Comparison of ENCODE assay signal across 10 mouse cellular contexts in genomic region chr2:34106837-34107565, GRCm38 (mm10).
DNase-seq lines count a peak whose midpoint lies in the region; ATAC-seq and TF ChIP-seq lines count a peak whose summit lies in the region.
"Had no signal": no experiment of that assay in that cellular context is flagged by ENCODE, and none has a peak within 500 bp of the region (broad histone marks: within the 10 kb centered on the region; RNA-seq: fewer than 3 reads in every experiment).

No protein-coding gene starts in this region.

- DNase-seq in cerebellum, adult 2 months, result peak; percentile 10 to 22
- DNase-seq in cerebellum, adult 9-11 months, result no peak
- DNase-seq in neural tube, embryonic 11.5 days (ENCODE audit: low spot score), result peak; percentile 61
- no peak for DNase-seq in neural tube, embryonic 10.5 days (ENCODE audit: extremely low spot score, low spot score)
- peak; percentile 56 for DNase-seq in mesoderm, embryonic 11.5 days (ENCODE audit: low read depth, low spot score)
- no peak for DNase-seq in ovary, adult 18-20 months (ENCODE audit: low spot score)
- no peak for DNase-seq in adrenal gland, adult 8-10 months
- DNase-seq: kidney, postnatal 14 days; lung, postnatal 14 days had no signal

- H3K4me3 ChIP-seq in cerebellum, adult 2 months (replicated peaks; ENCODE audit: insufficient read depth, low read depth, low read length), result peak overlapping the region; percentile 59
- no peak overlapping the region for H3K4me3 ChIP-seq in neural tube, embryonic 11.5 days (ENCODE audit: low read depth, low read length)

- H3K36me3 ChIP-seq in neural tube, embryonic 11.5 days (ENCODE audit: control insufficient read depth, insufficient read depth, low read length), result no peaks in the 10 kb centered on the region

- H3K27ac ChIP-seq in cerebellum, adult 2 months (ENCODE audit: insufficient read depth, low read length), result no peak overlapping the region
- H3K27ac ChIP-seq in neural tube, embryonic 11.5 days (ENCODE audit: low read depth, low read length), result peak overlapping the region; percentile 94

- no peaks in the 10 kb centered on the region for H3K27me3 ChIP-seq in cerebellum, adult 2 months (ENCODE audit: control insufficient read depth, insufficient read depth, low read length)
- no peaks in the 10 kb centered on the region for H3K27me3 ChIP-seq in neural tube, embryonic 11.5 days (ENCODE audit: control insufficient read depth, insufficient read depth, low read length)

- no peak for TF ChIP-seq CTCF in cerebellum, adult 2 months (IDR thresholded peaks at IDR 0.05; ENCODE audit: borderline replicate concordance, insufficient read depth, low read depth, low read length)

- 19% methylated on average over 15 of the region's 15 CpGs for WGBS in cerebellum, adult 2 months
- WGBS in neural tube, embryonic 11.5 days, result 34% methylated on average over 15 of the region's 15 CpGs

- ATAC-seq in neural tube, embryonic 11.5 days (ENCODE audit: insufficient read depth, low FRiP score, low TSS enrichment), result 0 out of 2 replicates have a peak, but pooled peaks have one; percentile 46
- ATAC-seq in megakaryocyte-erythroid progenitor cell, adult 5-6 weeks (replicated peaks; ENCODE audit: low FRiP score, low TSS enrichment, poor library complexity, severe bottlenecking), result no peak

- H3K9me3 ChIP-seq in neural tube, embryonic 11.5 days (ENCODE audit: control insufficient read depth, low read length), result no peaks in the 10 kb centered on the region

- TF ChIP-seq POLR2A in cerebellum, adult 2 months (IDR thresholded peaks at IDR 0.05; ENCODE audit: borderline replicate concordance, insufficient read depth, low read length), result no peak

- H3K9ac ChIP-seq in neural tube, embryonic 11.5 days (ENCODE audit: low read length), result peak overlapping the region; percentile 41; the same call in 1 of the 2 replicates

- peak overlapping the region; percentile 30 for H3K4me2 ChIP-seq in neural tube, embryonic 11.5 days (ENCODE audit: low read depth)

- peaks cover 7% of the 10 kb centered on the region for H3K4me1 ChIP-seq in cerebellum, adult 2 months (ENCODE audit: control insufficient read depth, insufficient read depth, low read length)
- H3K4me1 ChIP-seq in neural tube, embryonic 11.5 days (ENCODE audit: control insufficient read depth, insufficient read depth, low read length), result peaks cover 25% of the 10 kb centered on the region

Comparison
In these comparisons a context has a peak if more than half of its experiments do, and no peak if none do; other contexts are left out.
1. DNase-seq: peak in cerebellum, adult 2 months (2 of 2), neural tube, embryonic 11.5 days (single experiment) and mesoderm, embryonic 11.5 days (single experiment); none in cerebellum, adult 9-11 months (single experiment), neural tube, embryonic 10.5 days (single experiment), ovary, adult 18-20 months (single experiment) and adrenal gland, adult 8-10 months (single experiment).